Mouse (Mus musculus) brain, adult 2 months (tissue): ENCODE results near the gene Cox4i2.

Experiments
- DNase-seq: peaks from one replicate; pipeline ENCODE4 v3.0.0; 2011; ENCODE audit warnings: low read depth, low spot score

Cox4i2 gene

DNA sequence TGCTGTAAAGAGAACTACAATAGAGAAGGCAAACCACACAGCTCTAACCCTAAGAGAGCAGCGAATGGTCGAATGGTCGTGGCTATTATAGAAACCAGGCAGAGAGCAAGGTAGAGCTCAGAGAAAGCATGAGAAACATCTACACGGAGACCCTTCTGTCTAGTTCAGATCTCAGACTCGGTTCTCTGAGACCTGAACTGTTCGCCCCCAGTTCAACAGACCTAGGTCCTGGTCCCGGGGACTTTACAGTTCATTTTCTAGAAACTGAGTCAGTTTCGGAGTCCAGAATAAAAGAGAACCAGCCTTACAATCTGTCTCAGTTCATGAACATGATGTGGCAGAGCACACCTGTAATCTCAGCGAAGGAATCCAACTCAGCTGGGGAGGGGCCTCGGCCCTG lies 19.5 kb upstream of the Cox4i2 start:
- DNase-seq, result no peak

DNA sequence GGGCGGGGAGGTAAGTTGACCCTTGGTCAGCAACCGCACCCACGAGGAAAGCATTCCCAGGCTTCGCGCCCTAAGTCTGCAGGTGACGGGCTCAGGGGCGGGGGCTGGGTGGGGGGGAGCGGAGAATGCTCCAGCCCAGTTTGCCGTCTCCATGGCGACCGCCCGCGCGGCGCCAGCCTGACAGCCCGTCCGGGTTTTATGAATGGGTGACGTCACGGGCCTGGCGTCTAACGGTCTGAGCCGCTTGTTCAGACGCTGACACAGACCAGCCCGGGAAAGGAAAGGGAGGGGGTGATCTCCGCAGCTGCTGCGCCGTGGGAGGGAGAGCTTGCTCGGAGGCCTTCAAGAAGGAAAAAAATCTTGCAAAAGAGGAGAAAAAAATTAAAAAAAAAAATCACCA lies 19.0 kb upstream of the Cox4i2 start:
- peak; percentile 97 for DNase-seq

DNA sequence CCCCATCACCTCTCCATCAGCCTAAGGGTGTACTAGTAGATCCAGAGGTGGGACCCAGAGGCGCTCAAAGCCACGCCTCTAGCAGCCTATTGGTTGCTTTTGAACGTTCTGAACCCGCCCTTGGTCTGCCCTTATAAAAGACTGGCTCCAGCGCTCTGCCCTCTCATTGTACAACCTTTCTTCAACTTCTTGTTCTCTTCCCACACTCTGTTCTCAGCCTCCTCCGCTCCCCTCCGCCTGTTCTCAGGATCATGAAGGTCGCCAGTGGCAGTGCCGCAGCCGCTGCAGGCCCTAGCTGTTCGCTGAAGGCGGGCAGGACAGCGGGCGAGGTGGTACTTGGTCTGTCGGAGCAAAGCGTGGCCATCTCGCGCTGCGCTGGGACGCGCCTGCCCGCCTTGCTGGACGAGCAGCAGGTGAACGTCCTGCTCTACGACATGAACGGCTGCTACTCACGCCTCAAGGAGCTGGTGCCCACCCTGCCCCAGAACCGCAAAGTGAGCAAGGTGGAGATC lies 17.8 kb upstream of the Cox4i2 start, which contains the start of gene Id1:
Gene Id1, plus strand, starts transcription at position 162 of the 512 bp plus-strand sequence.
- DNase-seq, result peak; percentile 77

DNA sequence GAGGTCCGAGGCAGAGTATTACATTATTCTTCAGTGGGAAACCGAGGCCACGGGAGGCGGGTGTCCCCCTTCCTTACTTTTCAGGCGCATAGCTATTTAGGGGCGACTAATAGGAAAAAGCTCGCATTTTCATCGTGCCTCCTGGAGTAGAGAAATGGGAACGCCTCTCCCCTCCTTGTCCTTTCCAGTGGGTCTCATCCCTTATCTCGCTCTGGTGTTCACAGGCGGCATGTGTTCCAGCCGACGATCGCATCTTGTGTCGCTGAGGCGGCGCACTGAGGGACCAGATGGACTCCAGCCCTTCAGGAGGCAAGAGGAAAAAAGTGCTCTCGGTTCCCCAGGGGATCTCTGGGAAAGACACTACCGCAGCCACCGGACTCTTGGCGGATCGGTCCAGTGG lies 17.2 kb upstream of the Cox4i2 start:
- DNase-seq, result peak; percentile 51

DNA sequence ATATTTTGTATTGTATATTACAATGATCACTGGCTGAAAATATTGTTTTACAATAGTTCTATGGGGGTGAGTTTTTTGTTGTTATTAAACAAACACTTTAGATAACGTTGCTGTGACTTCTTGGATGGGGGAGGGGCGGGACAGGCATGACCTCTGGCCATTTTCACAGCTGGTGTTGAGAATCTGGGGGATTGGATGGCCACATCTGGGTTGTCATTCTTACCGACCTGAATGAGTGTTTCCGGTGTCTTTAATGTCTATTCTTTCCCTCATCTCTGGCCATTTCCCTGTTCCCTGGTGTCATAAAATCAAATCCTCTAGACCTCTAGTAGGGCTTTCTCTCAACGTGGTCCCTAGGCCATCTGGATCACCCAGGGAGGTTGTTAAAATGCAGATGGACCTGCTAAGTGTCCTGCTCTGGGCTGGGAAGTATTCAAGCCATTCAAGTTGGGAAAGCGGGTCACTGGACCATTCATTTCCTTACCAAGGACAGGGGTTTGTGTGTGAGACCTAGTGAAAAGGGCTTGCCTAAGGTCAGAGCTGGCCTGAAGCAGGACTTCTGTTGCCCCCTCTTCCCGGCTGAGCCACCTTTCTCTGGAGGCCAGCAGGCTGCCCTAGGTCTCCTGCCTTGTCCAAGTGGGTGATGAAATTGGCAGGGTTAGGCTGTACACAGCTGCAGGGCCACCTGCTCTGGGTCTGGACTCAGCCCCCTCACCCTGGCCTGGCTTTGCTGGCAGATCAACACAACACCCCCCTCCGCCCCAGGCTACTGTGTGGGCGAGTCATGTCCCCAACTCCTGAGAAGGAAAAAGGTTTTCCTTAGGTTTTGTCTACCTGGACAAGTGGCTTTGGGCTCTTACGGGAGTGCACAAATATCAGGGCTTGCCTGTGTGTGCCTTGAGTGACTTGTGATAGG lies 16.4 kb upstream of the Cox4i2 start:
- DNase-seq, result no peak

DNA sequence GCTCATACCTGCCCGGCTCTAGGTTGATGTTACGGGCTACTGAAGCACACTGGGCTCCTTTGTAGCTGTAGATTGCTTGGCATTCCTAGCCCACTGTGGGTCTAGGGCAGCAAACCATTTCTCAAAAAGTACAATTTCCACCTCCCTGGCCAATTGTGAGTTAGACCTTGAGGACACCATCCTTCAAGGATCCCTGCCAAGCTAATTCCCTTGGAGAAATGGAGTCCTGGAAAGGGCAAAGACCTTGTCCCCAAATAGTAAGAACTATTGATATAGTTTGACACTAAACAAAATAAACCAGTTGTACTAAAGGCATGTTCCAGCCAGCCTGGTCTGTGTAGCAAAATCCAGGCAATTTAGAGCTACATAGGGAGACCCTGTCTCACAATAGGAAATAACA lies 15.6 kb upstream of the Cox4i2 start:
- no peak for DNase-seq

DNA sequence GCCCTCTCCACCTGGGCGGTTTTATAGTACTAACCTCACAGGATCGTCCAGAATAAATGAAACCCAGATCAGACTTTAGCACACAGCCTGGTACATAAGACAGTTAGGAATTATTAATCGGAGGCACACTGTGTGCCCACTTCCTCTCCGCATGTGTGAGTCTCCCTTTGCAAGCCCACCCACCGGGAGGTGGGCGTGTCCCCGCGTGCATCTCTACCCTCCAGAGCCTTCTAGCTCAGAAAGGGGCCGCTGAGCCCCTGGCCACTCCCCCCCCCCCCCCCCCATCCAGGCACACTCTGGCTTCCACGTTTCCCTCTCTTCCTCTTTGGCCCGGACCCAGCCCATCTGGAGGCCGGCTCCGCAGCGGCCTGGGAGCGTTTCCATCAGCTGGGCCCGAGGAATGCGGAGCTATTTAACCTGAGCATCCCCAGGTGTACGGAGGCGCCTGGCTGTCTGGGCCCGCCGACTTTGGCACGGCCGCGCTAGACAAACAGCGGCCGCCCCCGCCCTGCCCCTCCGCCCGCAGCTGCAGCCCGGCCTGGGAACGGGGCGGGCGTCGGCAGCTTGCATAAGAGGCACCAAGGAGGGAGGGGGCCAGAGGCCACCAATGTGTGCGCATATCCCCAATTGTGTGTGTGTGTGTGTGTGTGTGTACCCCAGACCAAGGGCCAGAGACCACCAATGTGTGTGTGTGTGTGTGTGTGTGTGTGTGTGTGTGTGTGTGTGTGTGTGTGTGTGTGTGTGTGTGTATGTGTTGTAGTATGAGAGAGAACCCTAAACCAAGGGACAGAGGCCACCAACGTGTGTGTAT lies 14.7 kb upstream of the Cox4i2 start:
- DNase-seq, result peak; percentile 41

DNA sequence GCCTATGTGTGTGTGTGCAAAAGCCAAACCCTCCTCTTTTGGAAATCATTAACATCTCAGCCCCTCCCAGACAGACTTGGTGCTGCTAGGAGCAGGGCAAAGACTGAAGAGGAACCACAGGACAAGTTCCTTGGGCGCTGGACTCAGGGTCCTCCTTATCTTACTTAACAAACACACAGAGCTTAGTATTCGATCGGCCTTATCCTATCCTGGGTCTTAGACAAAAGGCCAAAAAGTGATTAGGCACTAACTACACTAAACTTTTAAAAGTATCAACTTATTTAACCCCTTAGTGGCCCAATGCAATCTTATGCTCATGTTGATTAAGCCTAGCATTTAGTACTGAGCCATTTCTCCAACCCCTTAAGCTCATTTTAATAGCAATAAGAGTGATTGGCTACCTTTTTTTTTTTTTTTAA lies 14.1 kb upstream of the Cox4i2 start:
- no peak for DNase-seq

DNA sequence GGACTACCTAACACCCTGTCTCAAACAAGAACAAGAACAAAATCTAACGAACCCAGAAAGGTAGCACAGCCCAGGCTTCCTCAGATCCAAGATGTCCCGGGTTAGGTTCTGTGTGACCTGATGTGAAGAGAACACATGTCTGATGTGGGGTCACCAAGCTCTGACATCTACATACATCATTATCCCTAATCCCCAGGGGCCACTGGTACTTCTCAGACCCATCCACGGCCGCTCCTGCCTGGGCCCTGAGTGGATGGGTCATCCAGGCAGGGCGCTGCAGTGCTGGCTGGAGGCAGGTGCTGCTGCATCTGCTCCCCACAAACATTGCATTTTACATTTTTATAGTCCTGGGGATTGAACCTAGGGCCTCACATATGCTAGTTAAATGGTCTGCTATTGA lies 13.5 kb upstream of the Cox4i2 start:
- DNase-seq, result no peak

DNA sequence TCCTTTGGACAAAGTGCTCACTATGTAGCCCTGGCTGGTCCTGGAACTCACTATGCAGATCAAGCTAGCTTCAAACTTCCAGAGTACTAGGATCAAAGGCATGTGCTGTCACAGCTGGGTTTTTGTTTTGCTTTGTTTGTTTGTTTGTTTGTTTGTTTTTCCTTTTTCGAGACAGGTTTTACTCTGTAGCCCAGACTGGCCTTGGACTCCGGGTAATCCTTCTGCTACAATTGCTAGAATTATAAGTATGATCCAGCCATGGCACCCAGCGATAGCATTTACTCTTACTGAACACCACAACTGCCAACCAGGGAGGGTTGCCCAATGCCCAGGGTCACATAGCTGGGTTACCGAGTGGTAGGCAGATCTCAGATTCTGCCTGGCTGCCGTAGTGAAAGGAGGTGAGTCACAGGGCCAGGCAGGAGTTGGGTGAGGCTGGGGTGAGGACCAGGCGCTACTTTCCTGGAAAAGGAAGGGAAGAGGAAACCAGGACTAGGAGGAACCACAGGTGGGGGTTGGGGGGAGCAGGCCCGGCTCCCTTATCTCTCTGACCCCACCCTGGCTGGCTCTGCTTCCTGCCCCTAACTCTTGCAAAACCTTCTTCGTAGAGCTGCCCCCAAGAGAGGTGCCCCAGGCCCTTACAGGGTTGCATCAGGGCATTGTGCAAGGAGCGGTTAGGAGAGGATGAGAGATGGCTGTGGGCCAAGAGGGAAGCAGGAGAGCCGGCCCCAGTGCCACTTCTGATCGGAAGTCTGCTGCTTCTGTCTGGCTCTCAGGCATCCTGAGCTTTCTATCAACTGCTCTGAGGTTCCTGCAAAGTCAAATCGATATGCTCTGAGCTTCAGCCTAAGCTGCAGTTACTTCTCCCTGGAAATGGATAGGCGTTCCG lies 12.6 kb upstream of the Cox4i2 start:
- peak; percentile 45 for DNase-seq

DNA sequence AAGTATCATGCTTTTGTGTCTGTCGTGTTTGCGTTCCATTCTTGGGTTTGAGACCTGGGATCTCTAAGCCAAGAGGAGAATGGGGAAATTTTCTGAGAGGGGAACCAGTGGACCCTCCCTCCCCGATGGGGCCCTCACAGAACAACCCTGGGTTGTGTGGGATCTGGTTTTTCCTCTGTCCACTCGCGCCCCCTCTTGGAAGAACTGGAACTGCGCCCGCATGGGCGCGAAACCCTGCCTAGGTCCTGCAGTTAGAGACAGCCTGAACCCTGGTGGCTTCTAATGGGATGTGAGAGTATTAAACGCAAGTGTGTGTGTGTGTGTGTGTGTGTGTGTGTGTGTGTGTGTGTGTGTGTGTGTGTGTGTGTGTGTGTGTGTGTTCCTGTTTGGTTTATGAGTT lies 11.5 kb upstream of the Cox4i2 start:
- no peak for DNase-seq

DNA sequence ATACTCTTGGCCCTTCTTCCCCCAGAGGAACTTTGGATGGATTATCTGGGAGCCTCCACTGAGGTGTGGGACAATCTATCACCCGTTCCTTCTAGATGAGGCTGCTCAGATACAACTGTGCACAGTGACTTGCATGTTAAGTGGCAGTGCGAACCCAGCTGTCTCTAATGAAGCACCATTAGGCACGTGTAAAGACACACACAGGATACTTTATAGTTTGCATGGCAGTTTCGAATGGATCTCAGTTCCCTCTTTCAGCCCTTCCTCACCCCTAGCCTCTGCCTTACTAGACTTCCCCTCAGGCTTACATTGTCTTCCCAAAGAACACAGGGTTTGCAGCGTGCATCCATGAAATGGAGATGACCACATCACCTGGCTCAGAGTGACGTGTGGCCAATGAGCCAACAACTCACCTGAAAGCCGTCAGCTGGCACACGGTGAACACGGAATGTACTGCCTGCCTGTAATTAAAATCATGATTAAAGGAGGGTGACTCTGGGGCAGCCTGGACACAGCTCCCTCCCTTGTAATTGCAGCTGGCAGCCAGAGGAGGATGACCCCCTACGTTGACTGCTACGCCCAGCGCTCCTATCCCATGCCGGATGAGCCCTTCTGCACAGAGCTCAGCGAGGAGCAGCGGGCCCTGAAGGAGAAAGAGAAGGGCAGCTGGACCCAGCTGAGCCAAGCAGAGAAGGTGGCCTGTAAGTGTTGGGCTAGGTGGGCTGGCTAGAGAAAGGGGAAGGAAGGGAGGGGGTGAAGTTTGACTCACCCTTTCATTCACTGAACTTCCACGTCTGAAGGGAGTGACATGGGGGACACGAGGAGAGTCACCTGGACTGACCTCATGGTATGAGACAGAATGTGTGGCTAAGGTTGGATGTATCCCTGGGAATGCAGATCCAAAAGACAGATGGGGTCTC lies 2.8 kb downstream of the Cox4i2 start:
- no peak for DNase-seq

DNA sequence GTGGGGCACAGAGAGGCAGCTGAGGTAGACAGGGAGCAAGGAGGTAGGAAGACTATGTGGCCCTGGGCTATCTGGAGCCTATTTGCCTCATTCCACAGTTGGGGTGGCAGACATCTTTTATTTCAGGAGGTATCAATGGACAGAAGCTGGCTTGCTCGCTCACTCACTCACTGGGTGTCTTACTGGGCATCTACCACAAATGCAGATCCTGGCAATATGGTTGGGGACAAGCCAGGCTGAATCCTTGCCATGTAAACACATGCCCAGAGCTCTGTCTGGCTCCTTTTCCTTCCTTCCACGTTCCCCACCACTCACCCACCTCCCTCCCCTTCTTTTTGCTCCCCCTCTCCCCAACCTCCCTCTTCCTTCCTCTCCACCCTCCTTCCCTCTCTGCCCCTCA lies 3.5 kb downstream of the Cox4i2 start:
- peak; percentile 87 for DNase-seq

DNA sequence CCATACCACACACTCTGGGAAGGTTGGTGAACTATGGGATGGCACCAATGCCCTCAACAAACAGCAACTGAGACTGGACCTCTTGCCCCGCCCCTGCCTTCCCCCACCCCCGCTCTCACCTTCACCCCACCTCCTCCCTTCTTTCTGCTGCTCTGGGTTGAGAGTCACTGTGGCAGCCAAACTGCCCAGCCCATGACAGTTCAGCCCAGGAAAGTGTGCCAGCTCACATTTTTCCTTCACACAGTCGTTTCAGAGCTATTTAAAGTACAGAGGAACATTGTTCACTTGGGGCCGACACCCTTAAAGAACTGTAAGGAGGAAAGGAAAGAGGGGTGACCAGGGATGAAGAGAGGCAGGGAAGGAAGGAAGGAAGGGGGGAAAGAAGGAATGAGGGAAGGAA lies 4.4 kb downstream of the Cox4i2 start:
- DNase-seq, result no peak

DNA sequence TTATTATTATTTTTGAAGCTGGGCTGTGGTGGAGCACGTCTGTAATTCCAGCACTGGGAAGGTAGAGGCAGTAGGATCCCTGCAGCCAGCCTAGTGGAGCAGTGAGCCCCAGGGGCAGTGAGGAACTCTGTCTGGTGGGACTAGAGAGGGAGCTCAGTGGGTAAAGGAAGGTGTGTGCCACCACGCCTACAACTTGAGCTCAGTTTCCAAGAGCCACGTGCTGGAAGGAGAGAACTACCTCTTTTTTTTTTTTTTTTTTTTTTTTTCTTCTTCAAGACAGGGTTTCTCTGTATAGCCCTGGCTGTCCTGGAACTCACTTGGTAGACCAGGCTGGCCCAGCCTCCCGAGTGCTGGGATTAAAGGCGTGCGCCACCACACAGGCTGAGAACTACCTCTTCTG lies 9.3 kb downstream of the Cox4i2 start:
- DNase-seq, result no peak

DNA sequence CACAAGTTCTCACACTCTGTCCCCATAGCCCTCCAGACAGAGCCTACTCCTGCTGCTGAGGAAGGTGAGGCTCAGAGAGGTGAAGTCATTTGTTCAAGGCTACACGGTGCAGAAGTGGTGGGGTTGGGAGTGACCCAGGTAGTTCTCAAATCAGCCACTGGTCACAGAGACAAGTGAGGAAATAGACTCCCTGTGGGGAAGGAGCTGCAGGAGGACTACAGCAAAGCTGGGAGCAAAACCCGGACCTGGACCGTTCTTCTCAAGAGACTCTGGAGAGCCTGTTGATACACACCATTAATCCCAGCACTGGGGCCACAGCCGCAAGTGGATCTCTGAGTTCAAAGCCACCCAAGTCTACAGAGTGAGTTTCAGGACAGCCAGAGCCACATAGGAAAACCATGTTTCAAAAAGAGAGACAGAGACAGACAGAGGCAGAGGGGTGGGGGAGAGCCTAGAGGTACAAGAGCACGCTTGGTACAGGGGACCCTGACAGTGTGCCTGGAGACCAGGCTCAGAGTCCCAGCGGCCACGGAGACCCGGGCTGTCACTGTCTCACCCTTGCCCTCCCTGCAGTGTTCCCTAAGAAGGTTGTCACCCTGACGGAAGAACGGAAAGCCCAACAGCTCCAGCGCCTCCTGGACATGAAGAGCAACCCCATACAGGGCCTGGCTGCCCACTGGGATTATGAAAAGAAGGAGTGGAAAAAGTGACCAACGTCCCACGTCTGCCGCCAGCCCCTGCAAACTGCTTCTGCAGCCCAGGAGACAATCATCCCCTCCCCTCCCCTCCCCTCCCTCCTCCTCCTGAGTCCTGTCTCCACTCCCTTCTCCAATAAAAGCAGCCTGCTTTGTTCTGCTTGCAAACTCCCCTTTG lies 10.4 kb downstream of the Cox4i2 start:
- DNase-seq, result no peak

DNA sequence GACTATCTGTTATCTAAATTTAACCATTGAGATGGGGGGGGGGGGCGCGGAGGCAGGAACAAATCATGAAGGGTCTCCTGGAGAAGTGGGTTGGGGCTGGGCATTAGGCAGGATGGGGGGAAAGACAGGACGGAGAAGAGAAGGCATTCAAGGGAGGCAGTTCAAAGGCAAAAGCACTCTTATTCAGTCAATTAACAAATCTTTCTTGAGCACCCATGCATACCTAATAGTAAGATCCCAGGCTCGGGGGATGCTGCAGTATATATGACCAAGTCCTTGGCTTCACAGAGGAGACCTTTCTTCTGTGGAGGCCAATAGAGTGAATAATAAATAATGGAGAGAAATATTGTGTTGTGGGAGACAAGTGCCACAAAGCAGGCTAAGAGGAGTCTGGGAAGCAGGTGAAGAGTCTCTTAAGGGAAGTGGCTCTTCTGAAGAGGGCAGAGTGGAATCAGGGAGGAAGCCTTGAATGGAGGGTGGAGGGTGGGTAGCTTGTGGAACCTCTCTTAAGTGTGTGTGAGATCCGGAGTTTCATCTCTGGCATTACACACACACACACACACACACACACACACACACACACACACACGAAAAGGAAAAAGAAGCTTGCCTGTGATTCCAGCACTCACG lies 11.2 kb downstream of the Cox4i2 start:
- DNase-seq, result no peak

DNA sequence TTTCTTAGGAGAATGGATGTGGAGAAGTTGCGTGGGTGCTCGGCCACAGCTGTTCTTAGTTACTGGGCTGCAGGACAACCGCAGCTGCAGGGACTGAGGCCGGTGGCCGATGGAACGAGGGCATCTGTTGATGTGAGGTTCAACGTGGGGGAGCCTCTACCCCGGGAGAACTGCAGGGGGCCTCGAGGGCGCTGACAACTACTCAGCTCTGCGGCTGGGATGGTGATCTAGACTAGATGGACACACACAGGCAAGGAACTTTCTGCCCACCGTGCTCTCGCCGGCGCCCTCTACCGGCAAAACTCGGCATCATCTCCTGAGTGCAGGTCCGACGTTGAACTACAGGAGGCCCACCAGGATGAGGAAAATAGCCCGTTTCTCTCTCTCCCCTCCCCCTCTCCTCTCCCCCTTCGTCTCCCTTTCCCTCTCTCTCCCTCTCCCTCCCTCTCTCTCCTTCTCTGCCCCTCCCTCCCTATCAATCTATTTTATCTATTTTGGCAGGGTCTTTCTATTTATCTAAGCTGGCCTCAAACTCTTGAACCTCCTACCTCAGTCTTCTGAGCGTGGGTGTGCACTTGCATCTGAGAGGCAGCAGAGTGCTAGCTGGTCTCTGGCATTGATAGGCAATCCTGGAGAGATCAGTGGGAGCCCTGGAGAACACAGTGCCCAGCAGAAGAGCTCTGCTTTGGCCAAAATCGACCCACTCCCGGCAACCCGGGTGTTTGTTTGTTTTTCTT lies 12.6 kb downstream of the Cox4i2 start:
- DNase-seq, result peak; percentile 82
